In genomic region chr17:45499516-45499915, GRCm38 (mm10) we compare ENCODE assay signal across 1 mouse cellular context.
TF ChIP-seq lines count a peak whose summit lies in the region.

No protein-coding gene starts in this region.

TF ChIP-seq in CH12.LX, 34 proteins besides CTCF, POLR2A, EP300 and RAD21:
- TF ChIP-seq MEF2A (IDR thresholded peaks at IDR 0.05; ENCODE audit: borderline replicate concordance, low read depth, low read length) (no peak), SMC3 (IDR thresholded peaks at IDR 0.05; ENCODE audit: low read depth, low read length) (peak; percentile 12; the same call in 1 of the 2 replicates)
